Mouse (Mus musculus) heart, adult 2 months (tissue): ENCODE results near the gene Bloc1s2. TPM values are rescaled to one million over a fixed set of nuclear protein-coding genes. Genes with fewer than 3 reads are reported as not detected.
A peak's percentile ranks its signal among the peaks of the same experiment; 100 is the strongest.

ENCODE experiments used
- DNase-seq, 2 experiments: peaks; one replicate each; pipeline ENCODE4 v3.0.0; 2021
- H3K27ac ChIP-seq: fragments of 200-600 bp; 2 replicates; pipeline ENCODE4 v1.8.1; 2022
- H3K27me3 ChIP-seq: fragments of 200-500 bp; 2 replicates; pipeline ENCODE4 v1.6.1; 2012; ENCODE audit warnings: mild to moderate bottlenecking, low read length, inconsistent platforms, mixed read lengths; ENCODE audit not compliant: control insufficient read depth, insufficient read depth
- H3K36me3 ChIP-seq: fragments of 200-500 bp; 2 replicates; pipeline ENCODE4 v1.6.1; 2012; ENCODE audit warnings: low read length, inconsistent platforms; ENCODE audit not compliant: control insufficient read depth, insufficient read depth
- H3K4me1 ChIP-seq: fragments of 200-500 bp; 2 replicates; pipeline ENCODE4 v1.6.1; 2011; ENCODE audit warnings: low read length; ENCODE audit not compliant: control insufficient read depth, insufficient read depth
- H3K4me3 ChIP-seq: fragments of 200-600 bp; 2 replicates; pipeline ENCODE4 v1.8.1; 2022
- H3K79me2 ChIP-seq: fragments of 200-500 bp; replicated peaks from 2 replicates; pipeline ENCODE4 v1.6.1; 2012; ENCODE audit warnings: mild to moderate bottlenecking, inconsistent platforms, low read length, moderate library complexity, mixed read lengths; ENCODE audit not compliant: control insufficient read depth, insufficient read depth
- H3K9ac ChIP-seq: fragments of 200-500 bp; 2 replicates; pipeline ENCODE4 v1.6.1; 2012; ENCODE audit warnings: low read depth, mild to moderate bottlenecking, control low read depth, inconsistent platforms, low read length, mixed read lengths
- CTCF ChIP-seq: fragments of 200-600 bp; IDR thresholded peaks from 2 replicates; pipeline ENCODE4 v1.8.1; 2022; ENCODE audit warnings: antibody characterized with exemption, mild to moderate bottlenecking, moderate library complexity
- EP300 ChIP-seq: fragments of 200-500 bp; IDR thresholded peaks from 2 replicates; pipeline ENCODE4 v1.6.1; 2011; ENCODE audit warnings: low read depth, low read length, control low read depth; ENCODE audit not compliant: insufficient read depth
- POLR2A ChIP-seq: fragments of 200-500 bp; IDR thresholded peaks from 2 replicates; pipeline ENCODE4 v1.6.1; 2011; ENCODE audit warnings: mild to moderate bottlenecking, low read depth, low read length, control low read depth; ENCODE audit not compliant: insufficient read depth
- WGBS: fragments of 180-500 bp; shearing (Covaris S2); methylation state at CpG from one replicate; pipeline ENCODE4 v1.1.7; 2018; 5-methylcytosine and 5-hydroxymethylcytosine counted together
- intact Hi-C: fragments of 180-260 bp; cut with DNase I; formaldehyde crosslinking; loops from one replicate; pipeline ENCODE4 v1.15.1; 2025
- long read RNA-seq: library from polyadenylated mRNA; stranded (forward); transcript quantifications from one replicate; pipeline ENCODE4 v2.0.0, GENCODE M21; 2021
- polyA plus RNA-seq: library from polyadenylated mRNA; depleted of rRNA; stranded (reverse); fragments of >200 nt; gene quantifications from 2 replicates; pipeline ENCODE4 v1.2.3, GENCODE M21; 2012; rRNA removed
- total RNA-seq, 2 experiments: library from RNA; stranded (reverse); gene quantifications; 2 replicates each; pipeline ENCODE4 v1.2.3; 2021

The Bloc1s2 gene
- total RNA-seq (10 to 100 TPM; 14.7 to 16.6 TPM), polyA plus RNA-seq (15.1 and 19.1 TPM in 2 replicates)
- long read RNA-seq, transcript Bloc1s2-201 (5 exons, 885 nt), result major isoform, 12 of 18 reads
- long read RNA-seq, partial matches to known transcripts, result 0 of 18 reads
- long read RNA-seq, other reads (novel, unspliced or antisense), result 4 of 18 reads

- peak within 1 kb of the TSS; percentile 86 for H3K9ac ChIP-seq
- no peak for TF ChIP-seq CTCF
- TF ChIP-seq EP300, result no peak
- peak; percentile 66 for TF ChIP-seq POLR2A
Observed at GRCm38 (mm10) chr19:44145702-44146567, at the start of gene Bloc1s2. Gene Bloc1s2 (minus strand): TSS chr19:44146446.

GRCm38 (mm10) chr19:44195138-44195537 lies 48.9 kb upstream of the Bloc1s2 start:
- intact Hi-C loops, result loop anchor here (5.0 kb wide), 1 partner anchor 102 kb away; no protein-coding TSS in a partner anchor
- WGBS, result 14% methylated on average over 7 of the region's 7 CpGs
- peak; percentile 41 to 67 for DNase-seq
- TF ChIP-seq EP300, result no peak
- TF ChIP-seq CTCF, result peak; percentile 89
- Histone ChIP-seq H3K4me1 (no peaks in the 10 kb centered on the region), H3K27ac (no peak overlapping the region), H3K4me3 (no peak overlapping the region), H3K36me3 (no peaks in the 10 kb centered on the region), H3K9ac (no peak overlapping the region), H3K79me2 (no peaks in the 10 kb centered on the region), H3K27me3 (no peaks in the 10 kb centered on the region)

More at GRCm38 (mm10) chr19:44145702-44146567, at the start of gene Bloc1s2:
- no peaks in the 10 kb centered on the region for H3K79me2 ChIP-seq
- WGBS, result 3% methylated on average over 44 of the region's 46 CpGs
- H3K4me1 ChIP-seq, result peaks cover 4% of the 10 kb centered on the region
- no peaks in the 10 kb centered on the region for H3K27me3 ChIP-seq
- peak; percentile 92 for DNase-seq
- intact Hi-C loops, result no loop called here
- no peaks in the 10 kb centered on the region; the same call in 1 of the 2 replicates for H3K36me3 ChIP-seq
- H3K4me3 ChIP-seq, result peak within 1 kb of the TSS; percentile 77
- H3K27ac ChIP-seq, result peak within 1 kb of the TSS; percentile 68

- Histone ChIP-seq H3K36me3 (no peaks in the 10 kb centered on the region), H3K27me3 (no peaks in the 10 kb centered on the region), H3K27ac (no peak overlapping the region), H3K4me1 (no peaks in the 10 kb centered on the region), H3K9ac (no peak overlapping the region), H3K79me2 (no peaks in the 10 kb centered on the region), H3K4me3 (no peak overlapping the region)
- DNase-seq, result no peak
- intact Hi-C loops, result no loop called here
- 42% methylated on average over 7 of the region's 7 CpGs for WGBS
- TF ChIP-seq POLR2A (no peak), EP300 (no peak), CTCF (no peak)
Observed at GRCm38 (mm10) chr19:44193906-44194305, 47.7 kb upstream of the Bloc1s2 start.

- 37% methylated on average over 3 of the region's 3 CpGs for WGBS
Observed at GRCm38 (mm10) chr19:44192342-44192741, 46.1 kb upstream of the Bloc1s2 start, which contains the start of gene Pkd2l1. Gene Pkd2l1 (minus strand): TSS chr19:44192442.

GRCm38 (mm10) chr19:44189056-44189455 lies 42.8 kb upstream of the Bloc1s2 start:
- no peak for TF ChIP-seq CTCF
- TF ChIP-seq POLR2A, result no peak
- no peak for TF ChIP-seq EP300
- no peak overlapping the region for H3K9ac ChIP-seq
- no peaks in the 10 kb centered on the region for H3K79me2 ChIP-seq
- H3K4me1 ChIP-seq, result no peaks in the 10 kb centered on the region
- H3K27ac ChIP-seq, result no peak overlapping the region
- H3K4me3 ChIP-seq, result no peak overlapping the region
- H3K36me3 ChIP-seq, result no peaks in the 10 kb centered on the region
- no peak for DNase-seq
- no peaks in the 10 kb centered on the region for H3K27me3 ChIP-seq
- WGBS, result 70% methylated on average over 4 of the region's 4 CpGs
- intact Hi-C loops, result no loop called here

More at GRCm38 (mm10) chr19:44192342-44192741, 46.1 kb upstream of the Bloc1s2 start, which contains the start of gene Pkd2l1:
- no peak within 1 kb of the TSS for H3K27ac ChIP-seq
- intact Hi-C loops, result no loop called here
- no peak within 1 kb of the TSS for H3K4me3 ChIP-seq
- no peak within 1 kb of the TSS for H3K9ac ChIP-seq
- no peaks in the 10 kb centered on the region for H3K79me2 ChIP-seq
- no peak for DNase-seq
- no peaks in the 10 kb centered on the region for H3K27me3 ChIP-seq
- H3K36me3 ChIP-seq, result no peaks in the 10 kb centered on the region
- no peak for TF ChIP-seq CTCF
- TF ChIP-seq EP300, result no peak
- TF ChIP-seq POLR2A, result no peak
- H3K4me1 ChIP-seq, result no peaks in the 10 kb centered on the region

- TF ChIP-seq CTCF (no peak), POLR2A (no peak), EP300 (no peak)
- Histone ChIP-seq H3K4me1 (no peaks in the 10 kb centered on the region), H3K27me3 (no peaks in the 10 kb centered on the region), H3K79me2 (no peaks in the 10 kb centered on the region), H3K36me3 (no peaks in the 10 kb centered on the region), H3K9ac (no peak overlapping the region), H3K4me3 (no peak overlapping the region), H3K27ac (no peak overlapping the region)
- intact Hi-C loops, result no loop called here
- DNase-seq, result no peak
- 54% methylated on average over 3 of the region's 3 CpGs for WGBS
Observed at GRCm38 (mm10) chr19:44183968-44184367, 37.7 kb upstream of the Bloc1s2 start.
